Mouse (Mus musculus): ENCODE results near the gene Nos3. TPM values are rescaled to one million over a fixed set of nuclear protein-coding genes. Genes with fewer than 3 reads are reported as not detected.

The Nos3 gene
- total and polyA plus RNA-seq, 3 experiments = 0.30 to 0.36 (median 0.31) TPM

DNA sequence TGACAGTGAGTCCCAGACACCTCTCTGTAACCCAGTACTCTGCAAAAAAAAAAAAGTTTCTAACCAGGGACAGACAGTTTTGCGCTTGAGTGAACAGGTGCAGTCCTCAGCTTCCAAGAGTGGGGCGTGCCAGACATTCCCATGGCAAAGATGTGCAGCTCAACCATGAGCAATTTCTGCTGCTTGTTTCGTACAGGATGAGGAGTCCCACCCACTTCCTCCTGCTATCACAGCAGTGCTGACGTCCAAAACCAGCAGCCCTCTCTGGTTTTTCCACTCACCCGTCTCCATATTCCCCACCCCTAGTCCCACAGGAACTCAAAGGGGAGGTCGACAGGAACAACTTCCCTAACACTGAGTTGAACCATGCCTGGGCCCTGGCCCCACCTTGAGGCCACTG is 19.8 kb downstream of the Nos3 start:
- Histone ChIP-seq H3K27me3 (replicated peaks) (no peaks in the 10 kb centered on the region), H3K4me1 (ENCODE audit: control insufficient read depth in 1 of 2, insufficient read depth in 2 of 2) (peaks cover 10 to 34% of the 10 kb centered on the region in 2 experiments), H3K4me3 (replicated peaks in 1 of 3; ENCODE audit: low read depth in 2 of 3, low read length in 2 of 3, poor library complexity in 1 of 3) (peak overlapping the region in 2 of 3 experiments; percentile 68 to 83), H3K27ac (ENCODE audit: insufficient read depth, low read depth) (no peak overlapping the region), H3K9me3 (replicated peaks; ENCODE audit: low read length) (peaks cover 11% of the 10 kb centered on the region), H3K4me2 (ENCODE audit: insufficient read depth, low read depth, poor library complexity, severe bottlenecking) (peak overlapping the region; percentile 76; the same call in 1 of the 2 replicates), H3K36me3 (replicated peaks in 1 of 2; ENCODE audit: control insufficient read depth in 1 of 2, insufficient read depth in 1 of 2, low read length in 1 of 2) (no peaks in the 10 kb centered on the region), H3K9ac (ENCODE audit: insufficient read depth, low read depth) (peak overlapping the region; percentile 61; the same call in 1 of the 2 replicates), H3K79me2 (replicated peaks; ENCODE audit: control insufficient read depth, extremely low read depth, insufficient read depth, poor library complexity, severe bottlenecking) (no peaks in the 10 kb centered on the region)
- in situ Hi-C loops (cut with MboI; ENCODE audit: low pct_ligation_motif_present, low pct_unique_long_range_greater_than_20kb, low sequenced_read_pairs) = no loop called here
- TF ChIP-seq SIN3A (IDR thresholded peaks at IDR 0.05; ENCODE audit: low read length) (no peak), ETS1 (conservative IDR thresholded peaks at IDR 0.05; ENCODE audit: low read depth, low read length) (0 out of 2 replicates have a peak, but pooled peaks have one; percentile 15), ELF1 (IDR thresholded peaks at IDR 0.05; ENCODE audit: low read depth, low read length) (peak; percentile 44), MAX (IDR thresholded peaks at IDR 0.05; ENCODE audit: low read length) (no peak)
- dilution Hi-C loops (cut with MboI; ENCODE audit: extremely low pct_ligation_motif_present, extremely low pct_unique_long_range_greater_than_20kb, low sequenced_read_pairs) = no loop called here
- peak; percentile 55 for DNase-seq (ENCODE audit: extremely low read depth)

DNA sequence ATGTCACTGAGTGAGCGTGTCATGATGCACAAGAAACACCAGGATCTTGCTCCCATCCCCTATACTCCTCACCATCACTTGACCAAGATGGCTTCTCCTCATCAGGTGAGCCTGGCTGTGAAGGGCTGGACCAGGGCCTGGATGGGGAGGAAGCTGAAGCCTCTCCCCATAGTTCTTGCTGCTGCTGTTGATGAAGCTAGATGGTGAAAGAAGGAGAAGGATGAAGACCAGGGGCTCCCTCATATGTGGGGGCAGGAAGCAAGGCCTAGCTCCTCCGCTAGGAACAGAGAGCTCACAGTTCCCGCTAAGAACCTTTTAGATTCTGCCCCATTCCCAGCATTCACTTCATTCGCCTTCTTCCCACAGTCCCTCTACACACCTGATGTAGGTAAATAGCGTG is 20.8 kb downstream of the Nos3 start:
- no peak overlapping the region for H3K4me2 ChIP-seq (ENCODE audit: insufficient read depth, low read depth, poor library complexity, severe bottlenecking)
- H3K27ac ChIP-seq (ENCODE audit: insufficient read depth, low read depth) = no peak overlapping the region
- H3K79me2 ChIP-seq (replicated peaks; ENCODE audit: control insufficient read depth, extremely low read depth, insufficient read depth, poor library complexity, severe bottlenecking) = no peaks in the 10 kb centered on the region
- H3K9me3 ChIP-seq (replicated peaks; ENCODE audit: low read length) = peaks cover 11% of the 10 kb centered on the region
- TF ChIP-seq MXI1 (IDR thresholded peaks at IDR 0.05; ENCODE audit: low read depth, low read length) = no peak
- no peak for TF ChIP-seq JUND (conservative IDR thresholded peaks at IDR 0.05; ENCODE audit: low read depth, low read length)
- TF ChIP-seq MEF2A (IDR thresholded peaks at IDR 0.05; ENCODE audit: borderline replicate concordance, low read depth, low read length) = no peak
- no peak overlapping the region for H3K9ac ChIP-seq (ENCODE audit: insufficient read depth, low read depth)
- H3K4me3 ChIP-seq (replicated peaks in 1 of 3; ENCODE audit: low read depth in 2 of 3, low read length in 2 of 3, poor library complexity in 1 of 3) = no peak overlapping the region
- no peaks in the 10 kb centered on the region for H3K36me3 ChIP-seq (replicated peaks in 1 of 2; ENCODE audit: control insufficient read depth in 1 of 2, insufficient read depth in 1 of 2, low read length in 1 of 2)
- DNase-seq (ENCODE audit: extremely low read depth) = no peak
- dilution Hi-C loops (cut with MboI; ENCODE audit: extremely low pct_ligation_motif_present, extremely low pct_unique_long_range_greater_than_20kb, low sequenced_read_pairs) (no loop called here), in situ Hi-C loops (cut with MboI; ENCODE audit: low pct_ligation_motif_present, low pct_unique_long_range_greater_than_20kb, low sequenced_read_pairs) (no loop called here)
- no peaks in the 10 kb centered on the region for H3K27me3 ChIP-seq (replicated peaks)
- peaks cover 17 to 43% of the 10 kb centered on the region in 2 experiments for H3K4me1 ChIP-seq (ENCODE audit: control insufficient read depth in 1 of 2, insufficient read depth in 2 of 2)

DNA sequence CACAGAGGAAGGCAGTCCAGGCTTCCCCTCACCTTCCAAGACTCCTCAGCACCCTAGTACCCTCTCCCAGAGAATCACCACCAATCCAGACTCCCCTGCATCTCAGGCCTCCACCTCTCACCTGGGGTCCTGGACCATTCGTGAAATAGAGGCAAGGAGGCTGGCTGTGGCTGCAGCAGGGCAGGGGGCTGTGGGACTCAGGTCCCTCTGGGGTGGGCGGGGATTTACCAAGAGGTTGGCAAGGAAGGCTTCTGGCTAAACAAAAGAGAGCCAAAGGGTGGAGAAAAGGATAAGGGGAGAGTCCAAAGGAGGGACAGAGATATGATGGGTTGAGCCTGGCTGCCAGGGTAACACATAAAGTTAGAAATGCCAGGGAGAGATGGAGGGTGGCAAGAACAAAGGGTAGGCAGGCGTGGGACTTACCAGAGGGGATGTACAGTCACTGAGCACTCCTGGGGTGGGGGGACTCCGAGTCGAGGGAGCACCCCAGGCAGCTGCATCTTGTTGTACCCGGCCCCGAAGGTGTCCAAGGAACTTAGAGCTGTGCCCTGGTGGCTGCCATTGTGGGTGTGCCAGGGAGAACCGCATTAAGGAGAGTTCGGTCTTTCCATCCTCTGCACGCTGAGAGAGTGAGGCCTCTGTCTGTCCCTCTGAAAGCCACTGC is 21.4 kb downstream of the Nos3 start:
- TF ChIP-seq CHD1 (IDR thresholded peaks at IDR 0.05; ENCODE audit: low read depth, low read length) (no peak), MXI1 (IDR thresholded peaks at IDR 0.05; ENCODE audit: low read depth, low read length) (no peak)
- Histone ChIP-seq H3K9ac (ENCODE audit: insufficient read depth, low read depth) (no peak overlapping the region), H3K27ac (ENCODE audit: insufficient read depth, low read depth) (no peak overlapping the region), H3K27me3 (replicated peaks) (no peaks in the 10 kb centered on the region), H3K36me3 (replicated peaks in 1 of 2; ENCODE audit: control insufficient read depth in 1 of 2, insufficient read depth in 1 of 2, low read length in 1 of 2) (no peaks in the 10 kb centered on the region), H3K4me3 (replicated peaks in 1 of 3; ENCODE audit: low read depth in 2 of 3, low read length in 2 of 3, poor library complexity in 1 of 3) (no peak overlapping the region), H3K4me1 (ENCODE audit: control insufficient read depth in 1 of 2, insufficient read depth in 2 of 2) (peaks cover 19 to 50% of the 10 kb centered on the region in 2 experiments), H3K79me2 (replicated peaks; ENCODE audit: control insufficient read depth, extremely low read depth, insufficient read depth, poor library complexity, severe bottlenecking) (no peaks in the 10 kb centered on the region), H3K9me3 (replicated peaks; ENCODE audit: low read length) (peaks cover 11% of the 10 kb centered on the region), H3K4me2 (ENCODE audit: insufficient read depth, low read depth, poor library complexity, severe bottlenecking) (no peak overlapping the region)
- no peak for DNase-seq (ENCODE audit: extremely low read depth)
- in situ Hi-C loops (cut with MboI; ENCODE audit: low pct_ligation_motif_present, low pct_unique_long_range_greater_than_20kb, low sequenced_read_pairs) = no loop called here
- dilution Hi-C loops (cut with MboI; ENCODE audit: extremely low pct_ligation_motif_present, extremely low pct_unique_long_range_greater_than_20kb, low sequenced_read_pairs) = no loop called here

All from CH12.LX (cell line).